Mouse (Mus musculus) cerebellum, adult 2 months (tissue): Measurements from ENCODE around the gene Slc25a13.

Experiments
- CTCF ChIP-seq: fragments of 200-500 bp; IDR thresholded peaks from 2 replicates; pipeline ENCODE4 v1.5.1; 2011; ENCODE audit warnings: low read depth, mild to moderate bottlenecking, control low read depth, low read length, moderate library complexity, borderline replicate concordance; ENCODE audit not compliant: insufficient read depth
- POLR2A ChIP-seq: fragments of 200-500 bp; IDR thresholded peaks from 2 replicates; pipeline ENCODE4 v1.6.1; 2011; ENCODE audit warnings: low read length, control low read depth, borderline replicate concordance; ENCODE audit not compliant: insufficient read depth

DNA sequence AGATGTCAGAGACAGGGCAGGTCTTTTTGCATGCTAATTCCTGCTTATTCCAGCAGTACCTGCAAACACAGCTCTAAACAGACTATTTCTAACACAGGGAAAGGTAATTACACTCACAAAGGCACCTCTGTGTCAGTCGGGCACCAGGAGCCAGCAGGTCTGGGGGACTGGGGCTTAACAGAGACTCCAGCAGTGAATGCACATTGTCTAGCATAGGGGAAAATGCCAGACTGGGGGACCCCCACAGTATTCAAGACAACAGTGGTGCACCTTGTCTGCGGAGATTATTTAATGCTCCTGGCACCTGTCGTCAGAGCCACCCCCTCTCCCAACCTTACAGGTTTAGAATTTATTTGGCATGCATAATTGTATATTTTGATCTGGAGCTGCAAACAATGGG lies 158.4 kb downstream of the Slc25a13 start:
- TF ChIP-seq CTCF (no peak), POLR2A (no peak)
